Mouse (Mus musculus) testis, adult 2 months (tissue): ENCODE data around the gene Rwdd4a. TPM values are rescaled to one million over a fixed set of nuclear protein-coding genes. Genes with fewer than 3 reads are reported as not detected.

Experiments
- H3K27ac ChIP-seq: fragments of 200-500 bp; 2 replicates; pipeline ENCODE4 v1.5.1; 2012; ENCODE audit warnings: low read depth, low read length; ENCODE audit not compliant: control insufficient read depth, insufficient read depth
- H3K27me3 ChIP-seq: fragments of 200-500 bp; 2 replicates; pipeline ENCODE4 v1.6.1; 2012; ENCODE audit warnings: mild to moderate bottlenecking, low read length, moderate library complexity; ENCODE audit not compliant: control insufficient read depth, insufficient read depth
- H3K36me3 ChIP-seq: fragments of 200-500 bp; 2 replicates; pipeline ENCODE4 v1.6.1; 2012; ENCODE audit warnings: mild to moderate bottlenecking, low read length; ENCODE audit not compliant: control insufficient read depth, insufficient read depth
- H3K4me1 ChIP-seq: fragments of 200-500 bp; 2 replicates; pipeline ENCODE4 v1.6.1; 2012; ENCODE audit warnings: low read length; ENCODE audit not compliant: control insufficient read depth, insufficient read depth
- H3K4me3 ChIP-seq: fragments of 200-500 bp; 2 replicates; pipeline ENCODE4 v1.5.1; 2012; ENCODE audit warnings: low read depth, mild to moderate bottlenecking, low read length, moderate library complexity, mixed read lengths; ENCODE audit not compliant: control insufficient read depth
- CTCF ChIP-seq: fragments of 200-500 bp; IDR thresholded peaks from 2 replicates; pipeline ENCODE4 v1.5.1; 2012; ENCODE audit warnings: low read depth, mild to moderate bottlenecking, inconsistent platforms, low read length, moderate library complexity; ENCODE audit not compliant: control insufficient read depth, insufficient read depth, insufficient replicate concordance
- POLR2A ChIP-seq: fragments of 200-500 bp; IDR thresholded peaks from 2 replicates; pipeline ENCODE4 v1.6.1; 2012; ENCODE audit warnings: low read depth, mild to moderate bottlenecking, inconsistent platforms, low read length, moderate library complexity; ENCODE audit not compliant: control insufficient read depth
- polyA plus RNA-seq: library from polyadenylated mRNA; depleted of rRNA; stranded (reverse); fragments of >200 nt; gene quantifications from 2 replicates; pipeline ENCODE4 v1.2.3, GENCODE M21; 2012

The Rwdd4a gene
- polyA plus RNA-seq, 1 experiment, result 48.0 TPM

- Histone ChIP-seq H3K4me3 (no peak overlapping the region), H3K27ac (no peak overlapping the region), H3K27me3 (no peaks in the 10 kb centered on the region), H3K4me1 (no peaks in the 10 kb centered on the region), H3K36me3 (peaks cover 1% of the 10 kb centered on the region; the same call in 1 of the 2 replicates)
- TF ChIP-seq POLR2A, result no peak
- no peak for TF ChIP-seq CTCF
Measured at GRCm38 (mm10) chr8:47553613-47554012, 20.1 kb downstream of the Rwdd4a start.

GRCm38 (mm10) chr8:47556446-47556845 lies 23.0 kb downstream of the Rwdd4a start:
- H3K4me3 ChIP-seq, result no peak overlapping the region
- H3K27me3 ChIP-seq, result no peaks in the 10 kb centered on the region
- H3K4me1 ChIP-seq, result no peaks in the 10 kb centered on the region
- H3K27ac ChIP-seq, result no peak overlapping the region
- no peak for TF ChIP-seq CTCF
- no peaks in the 10 kb centered on the region for H3K36me3 ChIP-seq

DNA sequence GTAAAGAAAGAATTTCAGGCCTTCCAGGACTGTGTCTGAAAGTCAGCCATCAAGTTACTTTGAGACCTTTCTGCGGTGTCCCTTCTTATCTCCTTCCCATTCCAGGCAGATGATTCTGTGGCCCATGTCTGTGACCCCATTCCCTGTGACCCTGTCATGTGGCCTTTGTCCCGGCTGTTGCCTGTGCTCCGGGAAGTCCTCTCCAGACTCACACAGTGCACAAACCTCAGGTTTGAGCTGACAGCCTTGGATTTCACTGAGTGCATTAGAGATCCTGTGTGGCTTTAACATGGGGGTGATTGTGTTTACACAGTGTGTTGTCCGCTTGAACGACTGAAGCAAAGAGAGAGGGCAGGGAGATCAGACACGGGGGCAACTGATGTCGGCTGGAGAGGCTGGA lies 24.8 kb downstream of the Rwdd4a start:
- TF ChIP-seq POLR2A, result no peak
- TF ChIP-seq CTCF, result no peak
- H3K36me3 ChIP-seq, result no peaks in the 10 kb centered on the region
- H3K4me3 ChIP-seq, result no peak overlapping the region

GRCm38 (mm10) chr8:47560801-47561200 lies 27.3 kb downstream of the Rwdd4a start:
- Histone ChIP-seq H3K27me3 (no peaks in the 10 kb centered on the region), H3K27ac (no peak overlapping the region), H3K4me3 (no peak overlapping the region), H3K4me1 (no peaks in the 10 kb centered on the region), H3K36me3 (no peaks in the 10 kb centered on the region)
- TF ChIP-seq POLR2A (no peak), CTCF (no peak)

More for the DNA sequence above, 24.8 kb downstream of the Rwdd4a start:
- H3K4me1 ChIP-seq, result no peaks in the 10 kb centered on the region
- no peaks in the 10 kb centered on the region for H3K27me3 ChIP-seq
- H3K27ac ChIP-seq, result no peak overlapping the region

DNA sequence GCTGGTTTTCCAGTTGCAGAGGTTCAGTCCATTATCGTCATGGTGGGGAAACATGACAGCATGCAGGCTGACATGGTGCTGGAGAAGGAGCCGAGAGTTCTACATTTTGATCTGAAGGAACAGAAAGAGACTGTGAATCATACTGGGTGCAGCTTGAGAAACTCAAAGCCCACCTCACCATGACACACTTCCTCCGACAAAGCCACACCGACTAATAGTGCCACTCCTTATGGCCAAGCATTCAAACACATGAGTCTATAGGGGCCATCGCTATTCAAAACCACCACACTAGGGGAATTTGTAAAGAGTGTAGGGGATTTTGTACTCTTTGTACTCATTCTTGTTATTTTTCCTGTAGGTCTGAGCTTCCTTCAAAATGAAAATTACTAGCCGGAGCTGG lies 33.1 kb downstream of the Rwdd4a start:
- TF ChIP-seq POLR2A (no peak), CTCF (no peak)
- no peaks in the 10 kb centered on the region for H3K4me1 ChIP-seq
- no peaks in the 10 kb centered on the region for H3K36me3 ChIP-seq
- H3K27ac ChIP-seq, result no peak overlapping the region
- H3K27me3 ChIP-seq, result no peaks in the 10 kb centered on the region
- no peak overlapping the region for H3K4me3 ChIP-seq

GRCm38 (mm10) chr8:47568098-47568497 lies 34.6 kb downstream of the Rwdd4a start:
- no peak for TF ChIP-seq CTCF
- TF ChIP-seq POLR2A, result no peak
- no peaks in the 10 kb centered on the region for H3K36me3 ChIP-seq
- H3K27ac ChIP-seq, result no peak overlapping the region
- no peak overlapping the region for H3K4me3 ChIP-seq
- no peaks in the 10 kb centered on the region for H3K27me3 ChIP-seq
- H3K4me1 ChIP-seq, result no peaks in the 10 kb centered on the region

DNA sequence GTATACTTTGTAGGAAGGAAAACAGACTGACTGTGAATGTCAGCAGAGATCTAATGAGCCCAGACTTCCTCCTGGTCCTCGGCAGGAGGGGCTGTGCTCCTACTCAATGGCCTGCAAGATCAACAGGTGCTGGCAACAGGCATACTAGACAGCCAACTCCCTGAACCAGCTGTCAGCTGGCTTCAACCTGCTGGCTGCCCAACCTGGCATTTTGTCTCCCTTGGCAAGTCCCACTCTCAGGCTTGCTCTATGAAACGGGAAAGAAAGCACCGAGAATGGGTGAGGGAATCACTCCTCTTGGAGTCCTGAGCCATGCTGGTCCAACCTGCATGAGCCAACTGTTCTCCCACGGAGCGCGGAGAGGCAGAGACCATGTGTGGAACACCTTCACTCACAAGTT lies 36.7 kb downstream of the Rwdd4a start:
- H3K36me3 ChIP-seq, result no peaks in the 10 kb centered on the region
- H3K4me1 ChIP-seq, result no peaks in the 10 kb centered on the region
- no peak overlapping the region for H3K27ac ChIP-seq
- H3K4me3 ChIP-seq, result no peak overlapping the region
- TF ChIP-seq CTCF, result no peak
- TF ChIP-seq POLR2A, result no peak
- H3K27me3 ChIP-seq, result no peaks in the 10 kb centered on the region

DNA sequence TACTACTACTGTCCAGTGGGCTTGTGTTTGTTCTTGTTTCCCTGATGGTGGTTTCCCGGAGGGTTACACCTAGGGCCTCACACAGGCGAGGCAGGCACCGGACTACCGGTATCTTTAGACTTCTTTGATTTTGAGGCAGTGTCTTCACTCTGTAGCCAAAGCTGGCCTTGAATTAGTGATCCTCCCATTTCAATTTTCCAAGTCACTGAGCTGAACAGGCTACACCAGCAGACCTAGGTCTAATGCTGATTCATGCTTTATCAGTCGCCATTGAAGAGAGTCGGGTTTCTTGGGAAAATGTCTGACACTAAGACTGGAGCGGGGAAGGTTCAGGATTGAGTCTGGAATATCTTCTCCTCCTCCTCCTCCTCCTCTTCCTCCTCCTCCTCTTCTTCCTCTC lies 40.0 kb downstream of the Rwdd4a start:
- Histone ChIP-seq H3K27me3 (no peaks in the 10 kb centered on the region), H3K27ac (no peak overlapping the region), H3K4me1 (no peaks in the 10 kb centered on the region), H3K36me3 (no peaks in the 10 kb centered on the region), H3K4me3 (no peak overlapping the region)
- TF ChIP-seq POLR2A (no peak), CTCF (no peak)
